Mouse (Mus musculus): ENCODE results near the gene Senp7.
"Not testable (repeated sequence)": the region's sequence is repeated elsewhere in the genome, so short reads cannot be mapped to it uniquely, and the experiment has no call there.

- TF ChIP-seq CTCF (IDR thresholded peaks at IDR 0.05; ENCODE audit: low read depth, low read length); POLR2A (IDR thresholded peaks at IDR 0.05; ENCODE audit: borderline replicate concordance, low read depth, low read length): not testable (repeated sequence)
Measured at GRCm38 (mm10) chr16:56048038-56048437, at the start of gene Senp7.

Measured in bone marrow macrophage, adult 2 months (primary cell).